Mouse (Mus musculus) liver, embryonic 16.5 days (tissue): ENCODE data around the gene Mbtps1. TPM values are rescaled to one million over a fixed set of nuclear protein-coding genes. Genes with fewer than 3 reads are reported as not detected.

Experiments used
- ATAC-seq: fragments of 200-750 bp; cut with Nextera tagmentation; 2 replicates; pipeline ENCODE4 v1.8.0; 2017; ENCODE audit warnings: low read depth, mild to moderate bottlenecking, moderate number of reproducible peaks, moderate library complexity
- H3K27ac ChIP-seq: fragments of 300-500 bp; sonication (generic); 2 replicates; pipeline ENCODE4 v1.5.1; 2014; ENCODE audit warnings: mild to moderate bottlenecking, low read length
- H3K27me3 ChIP-seq: fragments of 300-500 bp; sonication (generic); 2 replicates; pipeline ENCODE4 v1.6.1; 2014; ENCODE audit warnings: low read depth, low read length, mixed read lengths; ENCODE audit not compliant: control insufficient read depth, insufficient read depth
- H3K36me3 ChIP-seq: fragments of 300-500 bp; sonication (generic); 2 replicates; pipeline ENCODE4 v1.6.1; 2014; ENCODE audit warnings: mild to moderate bottlenecking; ENCODE audit not compliant: control insufficient read depth, insufficient read depth
- H3K4me1 ChIP-seq: fragments of 300-500 bp; sonication (generic); 2 replicates; pipeline ENCODE4 v1.6.1; 2014; ENCODE audit warnings: low read depth, low read length, mixed read lengths; ENCODE audit not compliant: control insufficient read depth
- H3K4me2 ChIP-seq: fragments of 300-500 bp; sonication (generic); 2 replicates; pipeline ENCODE4 v1.6.1; 2014; ENCODE audit warnings: low read depth, low read length, mixed read lengths
- H3K4me3 ChIP-seq: fragments of 300-500 bp; sonication (generic); 2 replicates; pipeline ENCODE4 v1.5.1; 2014; ENCODE audit warnings: low read depth, mild to moderate bottlenecking, low read length
- H3K9ac ChIP-seq: fragments of 300-500 bp; sonication (generic); 2 replicates; pipeline ENCODE4 v1.6.1; 2014; ENCODE audit warnings: low read depth, low read length
- H3K9me3 ChIP-seq: fragments of 300-500 bp; sonication (generic); replicated peaks from 2 replicates; pipeline ENCODE4 v1.6.1; 2016; ENCODE audit warnings: low read length; ENCODE audit not compliant: control insufficient read depth
- WGBS: fragments of 180-500 bp; shearing (Covaris S2); extraction: QIAGEN DNeasy Blood & Tissue Kit; methylation state at CpG from one replicate; pipeline ENCODE4 v1.1.7; 2014; ENCODE audit not compliant: insufficient replicate concordance; 5-methylcytosine and 5-hydroxymethylcytosine counted together
- polyA plus RNA-seq: library from polyadenylated mRNA; unstranded; fragments of >200 nt; fragmentation: Nextera tagmentation; extraction: Ambion mirVana; gene quantifications from 2 replicates; pipeline ENCODE4 v1.2.1, GENCODE M21; 2015

Mbtps1 gene
- polyA plus RNA-seq, 1 experiment from 2014 or later = 29.6 TPM

DNA sequence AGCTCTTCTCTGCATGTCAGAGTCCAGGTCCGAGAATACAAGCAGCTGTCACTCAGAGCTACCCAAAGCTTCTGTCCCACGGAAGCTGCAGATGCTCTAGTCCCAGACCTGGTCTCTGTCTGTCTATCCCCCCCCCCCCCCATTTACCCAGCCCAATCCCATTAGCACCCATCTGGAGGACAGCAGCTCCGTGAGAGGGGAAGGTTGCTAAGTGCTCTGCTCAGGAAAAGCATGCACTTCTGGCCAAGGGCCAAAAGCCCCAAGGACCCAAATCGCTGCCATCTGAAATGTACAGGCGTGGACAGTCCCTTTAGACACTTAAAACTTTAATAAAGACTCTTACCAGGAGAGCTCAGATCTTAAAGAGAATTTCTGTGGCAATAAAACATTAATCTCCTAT lies 41.9 kb downstream of the Mbtps1 start:
- no peaks in the 10 kb centered on the region for H3K9me3 ChIP-seq
- H3K9ac ChIP-seq = no peak overlapping the region
- H3K4me1 ChIP-seq = no peaks in the 10 kb centered on the region; the same call in 1 of the 2 replicates
- H3K36me3 ChIP-seq = peaks cover 56% of the 10 kb centered on the region
- H3K27me3 ChIP-seq = no peaks in the 10 kb centered on the region
- 80% methylated on average over 5 of the region's 5 CpGs for WGBS
- no peak overlapping the region for H3K27ac ChIP-seq
- ATAC-seq = no peak
- no peak overlapping the region for H3K4me3 ChIP-seq
- H3K4me2 ChIP-seq = no peak overlapping the region

DNA sequence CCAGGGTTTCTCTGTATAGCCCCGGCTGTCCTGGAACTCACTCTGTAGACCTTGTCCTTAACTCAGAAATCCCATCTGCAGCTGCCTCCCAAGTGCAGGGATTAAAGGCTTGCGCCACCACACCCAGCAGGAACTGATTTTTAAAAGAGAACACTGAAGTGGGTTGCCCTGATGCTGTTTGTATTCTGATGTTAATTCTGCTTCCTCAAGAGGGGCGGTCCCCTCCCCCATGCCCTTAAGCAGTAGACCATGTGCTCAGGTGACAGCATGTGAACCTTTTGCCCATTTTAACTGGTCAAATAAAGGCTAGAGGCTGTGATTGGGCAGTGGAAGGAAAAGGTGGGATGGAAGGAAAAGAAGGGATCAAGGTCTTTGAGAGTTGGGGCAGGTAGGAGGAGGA lies 42.8 kb downstream of the Mbtps1 start:
- H3K27ac ChIP-seq = no peak overlapping the region
- WGBS = 82% methylated on average over 3 of the region's 3 CpGs
- no peak overlapping the region for H3K4me3 ChIP-seq
- H3K36me3 ChIP-seq = peaks cover 49% of the 10 kb centered on the region
- no peak overlapping the region for H3K9ac ChIP-seq
- H3K4me2 ChIP-seq = no peak overlapping the region
- no peaks in the 10 kb centered on the region for H3K27me3 ChIP-seq
- no peaks in the 10 kb centered on the region; the same call in 1 of the 2 replicates for H3K4me1 ChIP-seq
- no peaks in the 10 kb centered on the region for H3K9me3 ChIP-seq
- ATAC-seq = no peak

DNA sequence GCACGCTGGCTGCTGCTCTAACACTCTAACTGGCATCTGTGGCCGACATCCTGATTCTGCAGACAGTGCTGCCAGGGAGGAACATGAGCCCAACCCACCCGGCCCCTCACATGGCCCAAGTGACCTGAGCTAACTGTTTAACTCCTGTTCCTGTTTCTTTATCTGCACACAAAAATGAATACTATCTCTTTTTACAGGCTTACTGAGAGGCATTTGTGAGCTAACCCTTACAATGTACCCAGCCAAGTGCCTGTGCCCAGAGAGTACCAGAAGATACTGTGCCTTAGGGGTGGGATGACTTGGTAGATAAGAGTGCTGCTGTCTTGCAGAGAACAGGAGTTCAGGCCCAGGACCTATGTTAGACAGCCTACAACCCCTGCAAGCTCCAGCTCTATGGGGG lies 43.6 kb downstream of the Mbtps1 start:
- 36% methylated on average over 3 of the region's 3 CpGs for WGBS
- Histone ChIP-seq H3K9ac (no peak overlapping the region), H3K9me3 (no peaks in the 10 kb centered on the region), H3K27me3 (no peaks in the 10 kb centered on the region), H3K4me1 (no peaks in the 10 kb centered on the region; the same call in 1 of the 2 replicates), H3K27ac (no peak overlapping the region), H3K4me3 (no peak overlapping the region), H3K4me2 (no peak overlapping the region), H3K36me3 (peaks cover 46% of the 10 kb centered on the region)
- peak; percentile 80 for ATAC-seq

DNA sequence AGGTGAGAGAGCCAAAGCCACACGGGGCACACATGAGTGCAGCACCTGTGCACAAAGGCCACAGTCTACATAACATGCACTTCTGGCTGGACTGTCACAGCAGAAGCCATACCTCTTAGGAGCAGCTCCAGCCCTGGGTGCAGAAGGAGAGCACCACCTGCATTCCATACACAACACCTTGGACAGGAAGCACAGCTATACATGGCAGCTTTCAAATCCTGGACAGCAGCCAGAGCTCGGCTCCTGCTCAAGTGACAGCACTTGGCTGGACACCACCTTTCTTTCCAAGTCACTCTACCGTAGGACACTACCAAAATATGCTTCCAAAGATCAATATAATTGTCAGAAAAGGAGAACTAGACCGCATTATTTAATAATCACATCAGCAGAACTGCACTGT lies 45.1 kb downstream of the Mbtps1 start:
- no peak overlapping the region for H3K4me3 ChIP-seq
- H3K27ac ChIP-seq = no peak overlapping the region
- ATAC-seq = no peak
- no peak overlapping the region for H3K9ac ChIP-seq
- peaks cover 47% of the 10 kb centered on the region for H3K36me3 ChIP-seq
- no peak overlapping the region for H3K4me2 ChIP-seq
- no peaks in the 10 kb centered on the region; the same call in 1 of the 2 replicates for H3K4me1 ChIP-seq
- H3K9me3 ChIP-seq = no peaks in the 10 kb centered on the region
- 81% methylated on average over 4 of the region's 4 CpGs for WGBS
- no peaks in the 10 kb centered on the region for H3K27me3 ChIP-seq

DNA sequence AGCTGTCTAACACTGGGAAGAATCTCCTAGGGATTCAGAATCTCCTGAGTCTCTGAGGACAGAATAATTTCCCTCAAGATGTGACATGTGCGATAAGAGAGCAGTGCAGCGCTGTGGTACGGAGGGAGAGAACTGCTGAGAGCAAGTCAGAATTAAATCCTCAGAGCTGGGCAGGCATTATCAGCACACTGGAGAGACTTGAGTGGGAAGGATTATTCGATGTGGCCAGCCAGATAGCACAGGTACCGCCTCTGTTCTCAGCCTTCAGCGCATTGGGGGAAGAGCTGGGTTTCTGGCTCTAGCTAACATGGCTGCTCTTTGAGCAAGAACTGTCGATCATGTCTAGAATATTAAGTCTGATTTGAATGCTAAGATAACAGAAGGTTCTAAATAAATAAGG lies 46.8 kb downstream of the Mbtps1 start:
- H3K27ac ChIP-seq = no peak overlapping the region
- H3K27me3 ChIP-seq = no peaks in the 10 kb centered on the region
- ATAC-seq = peak; percentile 48
- no peak overlapping the region for H3K9ac ChIP-seq
- H3K4me1 ChIP-seq = no peaks in the 10 kb centered on the region; the same call in 1 of the 2 replicates
- H3K4me2 ChIP-seq = no peak overlapping the region
- WGBS = 48% methylated on average over 7 of the region's 7 CpGs
- H3K36me3 ChIP-seq = peaks cover 37% of the 10 kb centered on the region
- H3K9me3 ChIP-seq = no peaks in the 10 kb centered on the region
- no peak overlapping the region for H3K4me3 ChIP-seq

GRCm38 (mm10) chr8:119510471-119510870 lies 48.1 kb downstream of the Mbtps1 start:
- Histone ChIP-seq H3K9me3 (no peaks in the 10 kb centered on the region), H3K36me3 (peaks cover 34% of the 10 kb centered on the region), H3K9ac (no peak overlapping the region), H3K27me3 (no peaks in the 10 kb centered on the region), H3K4me1 (no peaks in the 10 kb centered on the region; the same call in 1 of the 2 replicates), H3K4me3 (no peak overlapping the region), H3K4me2 (no peak overlapping the region), H3K27ac (no peak overlapping the region)
- ATAC-seq = no peak
- 85% methylated on average over 9 of the region's 9 CpGs for whole genome bisulfite sequencing

GRCm38 (mm10) chr8:119506106-119506505 lies 52.4 kb downstream of the Mbtps1 start:
- Histone ChIP-seq H3K4me1 (no peaks in the 10 kb centered on the region; the same call in 1 of the 2 replicates), H3K36me3 (peaks cover 20% of the 10 kb centered on the region), H3K9ac (no peak overlapping the region), H3K4me3 (no peak overlapping the region), H3K27me3 (no peaks in the 10 kb centered on the region; the same call in 1 of the 2 replicates), H3K27ac (no peak overlapping the region), H3K4me2 (no peak overlapping the region), H3K9me3 (no peaks in the 10 kb centered on the region)
- WGBS = 45% methylated on average over 8 of the region's 8 CpGs
- ATAC-seq = no peak

DNA sequence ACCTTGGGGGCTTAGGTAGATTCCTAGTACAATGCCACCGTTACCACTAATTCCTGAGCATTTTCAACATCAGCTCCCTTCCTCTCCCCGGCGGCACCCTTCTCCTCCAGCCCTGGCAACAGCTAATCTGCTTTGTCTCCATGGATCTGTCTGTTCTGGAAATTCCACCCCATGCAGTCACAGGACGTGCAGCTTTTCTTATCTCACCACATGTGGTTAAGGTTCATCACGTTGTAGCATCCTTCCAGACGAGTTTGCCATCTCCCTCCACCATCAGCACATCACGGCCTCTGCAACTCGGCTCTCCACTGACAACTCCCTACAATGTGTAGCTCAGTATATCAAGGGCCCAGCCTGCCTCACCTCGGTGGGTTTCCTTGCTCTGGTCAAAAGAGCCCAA lies 53.0 kb downstream of the Mbtps1 start:
- Histone ChIP-seq H3K9me3 (no peaks in the 10 kb centered on the region), H3K4me2 (no peak overlapping the region), H3K4me3 (no peak overlapping the region), H3K4me1 (no peaks in the 10 kb centered on the region; the same call in 1 of the 2 replicates), H3K27ac (no peak overlapping the region), H3K9ac (no peak overlapping the region), H3K36me3 (peaks cover 18% of the 10 kb centered on the region), H3K27me3 (no peaks in the 10 kb centered on the region; the same call in 1 of the 2 replicates)
- 32% methylated on average over 9 of the region's 9 CpGs for WGBS
- ATAC-seq = no peak

GRCm38 (mm10) chr8:119503191-119503767 lies 55.3 kb downstream of the Mbtps1 start:
- Histone ChIP-seq H3K4me1 (no peaks in the 10 kb centered on the region), H3K9me3 (no peaks in the 10 kb centered on the region)

More at GRCm38 (mm10) chr8:119503191-119503767, 55.3 kb downstream of the Mbtps1 start:
- H3K4me2 ChIP-seq = no peak overlapping the region
- WGBS = 60% methylated on average over 10 of the region's 10 CpGs
- H3K27me3 ChIP-seq = no peaks in the 10 kb centered on the region; the same call in 1 of the 2 replicates
- no peak overlapping the region for H3K9ac ChIP-seq
- no peak for ATAC-seq
- no peak overlapping the region for H3K27ac ChIP-seq
- H3K36me3 ChIP-seq = peaks cover under 1% of the 10 kb centered on the region
- no peak overlapping the region for H3K4me3 ChIP-seq
